Mouse (Mus musculus) 3134 (cell line): ENCODE measurements around the gene Anapc11.
A peak's percentile ranks its signal among the peaks of the same experiment; 100 is the strongest.

Source experiments
- DNase-seq: peaks from one replicate; pipeline ENCODE4 v3.0.0-alpha.2; 2011; ENCODE audit warnings: low spot score; ENCODE audit not compliant: insufficient read length; ENCODE audit errors: extremely low read depth

The Anapc11 gene

DNA sequence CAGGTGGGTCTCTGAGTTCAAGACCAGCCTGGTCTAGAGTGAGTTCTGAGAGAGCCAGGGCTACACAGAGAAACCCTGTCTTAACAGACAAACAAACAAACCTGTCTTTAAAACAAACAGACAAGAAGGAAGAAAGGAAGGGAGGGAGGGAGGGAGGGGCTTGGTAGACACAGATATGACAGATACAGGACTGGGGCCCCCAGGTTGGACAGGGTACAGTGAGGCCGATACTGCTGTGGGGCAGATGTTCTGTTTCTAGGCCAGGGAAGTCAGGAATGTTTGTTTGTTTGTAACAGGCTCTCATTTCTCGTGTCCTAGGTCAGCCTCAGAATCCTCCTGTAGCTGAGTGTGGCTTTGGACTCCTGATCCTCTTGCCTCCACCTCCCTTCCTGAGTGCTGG, 5.3 kb downstream of the Anapc11 start:
- no peak for DNase-seq

DNA sequence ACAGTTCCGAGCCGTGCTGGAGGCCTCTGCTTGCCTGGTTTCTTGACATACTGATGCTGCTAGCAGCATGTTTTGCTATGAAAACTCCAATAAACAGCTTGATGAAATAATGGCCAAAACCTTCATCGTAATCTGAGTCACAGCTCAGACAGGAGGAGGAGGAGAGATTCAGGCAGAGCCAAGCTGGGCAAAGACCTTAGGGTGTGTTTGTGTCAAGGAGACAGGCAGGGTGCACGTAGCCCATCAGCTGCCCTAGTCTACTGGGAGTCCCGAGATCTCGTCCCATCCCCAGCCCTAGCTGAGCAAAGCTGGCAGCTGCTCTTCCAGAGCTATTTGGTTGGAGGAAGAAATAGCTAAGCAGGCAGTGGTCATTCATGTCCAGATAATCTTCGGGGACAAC, 7.4 kb downstream of the Anapc11 start:
- no peak for DNase-seq

DNA sequence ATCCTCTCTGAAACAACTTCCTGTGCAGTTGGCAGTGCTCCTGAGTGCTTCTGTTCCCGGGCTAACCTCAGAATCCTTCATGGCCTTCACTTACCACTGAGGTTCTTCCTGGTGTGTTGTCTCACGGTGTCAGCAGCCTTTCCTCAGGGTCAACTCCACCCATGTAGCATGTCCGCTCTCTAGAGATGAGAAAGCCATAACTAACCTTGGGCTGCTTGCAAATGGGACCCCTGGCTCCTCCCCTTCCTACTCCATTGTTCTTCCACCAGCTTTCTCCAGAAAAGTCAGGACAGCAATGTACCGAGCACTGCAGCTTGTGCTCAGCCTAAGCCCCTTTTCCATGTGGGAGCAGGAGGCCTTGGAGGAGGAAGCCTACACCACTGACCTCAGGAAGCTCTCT, 8.5 kb downstream of the Anapc11 start:
- no peak for DNase-seq

DNA sequence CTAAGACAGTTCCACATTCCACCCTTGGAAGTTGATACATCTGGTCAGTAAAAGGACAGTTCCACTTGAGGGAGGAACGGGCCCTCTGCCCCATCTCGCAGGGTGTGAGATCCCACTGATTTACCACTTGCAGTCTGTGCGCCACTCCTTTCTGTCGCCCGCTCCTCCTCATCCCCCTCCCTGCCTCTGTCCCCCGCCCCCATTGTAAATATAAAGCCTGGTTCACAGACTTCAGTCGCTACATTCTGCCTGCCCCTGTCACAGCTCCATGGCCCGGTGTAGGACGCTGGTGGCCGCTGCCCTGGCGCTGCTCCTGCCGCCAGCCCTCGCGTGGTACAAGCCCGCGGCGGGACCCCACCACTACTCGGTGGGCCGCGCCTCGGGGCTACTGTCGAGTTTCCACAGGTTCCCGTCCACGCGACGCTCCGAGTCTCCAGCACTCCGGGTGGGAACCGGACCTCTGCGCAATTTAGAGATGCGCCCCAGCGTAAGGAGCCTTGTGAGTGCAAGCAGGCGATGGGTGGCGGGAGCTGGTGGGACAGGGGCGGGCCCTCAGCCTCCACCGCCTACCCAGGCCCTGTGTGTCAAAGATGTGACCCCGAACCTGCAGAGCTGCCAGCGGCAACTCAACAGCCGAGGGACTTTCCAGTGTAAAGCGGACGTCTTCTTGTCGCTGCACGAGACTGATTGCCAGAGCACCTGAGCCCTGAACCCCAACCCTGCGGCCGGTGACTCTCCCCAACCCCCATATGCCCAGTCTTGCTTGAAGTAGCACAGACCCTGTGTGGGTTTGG, 10.2 kb downstream of the Anapc11 start, which contains the start of gene Npb:
Npb (plus strand) TSS at position 237 of the 794 bp plus-strand sequence.
- DNase-seq = no peak

DNA sequence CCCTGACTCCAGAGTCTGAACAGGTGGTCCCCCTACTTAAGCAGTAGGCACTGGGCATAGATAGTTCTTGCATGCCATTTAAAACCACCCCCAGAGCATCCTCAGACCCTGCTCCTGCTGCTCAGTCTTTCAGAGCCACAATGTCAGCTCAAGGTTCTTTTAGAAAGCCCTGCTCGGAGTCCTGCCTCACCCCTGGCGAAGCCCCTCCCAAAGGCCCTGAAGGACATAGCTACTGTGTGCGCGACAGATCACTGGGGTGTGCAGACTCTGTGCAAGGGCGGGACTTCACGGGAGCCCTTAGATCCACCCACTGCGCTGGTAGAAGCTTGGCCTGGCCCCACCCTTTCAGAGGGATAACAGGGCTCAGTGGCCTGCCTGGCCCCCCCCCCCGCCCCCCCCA, 11.0 kb downstream of the Anapc11 start:
- DNase-seq = no peak

DNA sequence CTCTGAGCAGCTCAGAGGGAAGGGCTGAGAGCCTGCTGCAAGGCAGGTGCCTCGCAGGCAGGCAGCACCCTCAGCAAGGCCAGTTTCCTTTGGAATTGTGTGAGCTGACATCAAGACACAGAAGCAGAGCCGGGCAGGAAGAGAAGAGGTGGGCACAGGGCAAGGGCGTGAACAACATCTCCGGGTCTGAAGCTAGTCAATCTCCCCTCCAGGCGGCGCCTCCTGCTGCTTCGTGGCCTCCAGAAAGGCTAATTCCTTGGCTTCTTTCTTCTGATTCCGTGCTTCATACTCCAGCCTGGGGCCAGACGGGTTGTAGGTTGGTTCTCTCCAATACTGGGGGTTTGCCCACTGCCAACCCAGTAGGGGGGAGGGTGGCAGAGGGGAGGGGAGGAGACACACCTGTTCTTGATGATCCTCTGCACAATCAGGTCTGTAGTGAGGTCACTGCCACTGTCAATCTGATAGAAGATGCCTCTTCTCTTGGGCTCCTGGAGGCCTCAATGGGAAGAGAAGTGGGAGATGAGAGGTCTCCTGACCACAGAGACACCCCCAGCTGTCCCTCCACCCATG, 12.3 kb downstream of the Anapc11 start:
- no peak for DNase-seq

DNA sequence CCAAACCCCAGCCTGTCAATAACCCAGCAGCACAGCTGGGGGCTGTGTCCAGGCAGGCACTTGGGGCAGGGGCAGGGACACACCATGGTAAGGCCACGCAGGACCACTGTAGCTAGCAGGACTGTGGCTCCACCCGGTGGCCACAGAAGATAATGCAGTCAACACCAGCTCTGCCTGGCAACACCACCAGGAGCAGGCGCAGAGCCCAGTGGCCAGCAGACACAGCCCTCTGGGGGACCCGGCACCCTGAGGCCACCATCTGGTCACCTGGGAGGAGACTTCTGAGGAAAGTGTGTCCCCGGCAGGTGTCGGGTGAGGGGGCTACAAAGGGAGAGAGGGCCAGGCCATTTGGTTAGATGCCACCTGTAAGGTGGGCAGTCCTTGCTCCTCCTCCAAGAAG, 14.5 kb downstream of the Anapc11 start:
- no peak for DNase-seq

DNA sequence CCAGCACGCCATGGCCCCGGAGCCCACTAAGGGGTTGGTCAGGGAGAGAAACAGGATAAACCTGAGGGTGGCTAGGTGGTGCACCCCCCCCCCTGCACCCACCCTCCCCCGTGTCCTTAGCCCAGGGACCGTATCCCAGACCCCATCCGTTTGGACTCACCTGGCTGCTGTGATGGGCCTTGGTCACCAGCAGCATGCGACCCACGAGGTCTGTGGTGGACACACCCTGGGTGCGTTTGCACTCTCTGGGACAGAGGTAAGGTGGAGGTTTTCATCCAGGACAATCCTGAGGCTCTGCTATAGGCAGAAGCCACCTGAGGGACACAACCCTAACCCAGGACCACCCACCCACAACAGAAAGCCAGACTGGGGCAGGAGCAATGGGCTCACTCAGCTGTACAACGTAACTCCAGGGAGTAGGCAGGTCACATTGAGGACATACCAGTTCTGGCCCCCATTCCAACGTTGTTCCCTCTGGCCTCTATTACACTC, 15.3 kb downstream of the Anapc11 start:
- no peak for DNase-seq

DNA sequence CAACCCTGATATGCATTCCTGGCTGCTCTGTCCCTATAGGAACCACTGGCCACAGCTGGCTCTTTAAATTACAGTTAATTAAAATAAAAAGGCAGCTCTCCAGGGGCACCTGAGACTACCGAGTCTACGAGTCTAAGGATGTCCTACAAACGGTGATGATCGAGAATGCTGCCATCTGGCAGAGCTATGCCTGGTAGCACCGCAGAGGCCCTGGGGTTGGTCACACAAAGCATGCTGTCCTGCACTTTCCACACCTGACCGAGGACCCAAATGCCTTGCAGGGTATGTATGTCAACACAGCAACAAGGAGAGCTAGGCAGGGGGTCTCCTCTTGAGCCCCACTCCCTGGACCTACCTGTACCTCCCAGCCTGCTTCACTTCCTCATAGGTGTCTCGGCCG, 15.8 kb downstream of the Anapc11 start:
- DNase-seq = no peak

DNA sequence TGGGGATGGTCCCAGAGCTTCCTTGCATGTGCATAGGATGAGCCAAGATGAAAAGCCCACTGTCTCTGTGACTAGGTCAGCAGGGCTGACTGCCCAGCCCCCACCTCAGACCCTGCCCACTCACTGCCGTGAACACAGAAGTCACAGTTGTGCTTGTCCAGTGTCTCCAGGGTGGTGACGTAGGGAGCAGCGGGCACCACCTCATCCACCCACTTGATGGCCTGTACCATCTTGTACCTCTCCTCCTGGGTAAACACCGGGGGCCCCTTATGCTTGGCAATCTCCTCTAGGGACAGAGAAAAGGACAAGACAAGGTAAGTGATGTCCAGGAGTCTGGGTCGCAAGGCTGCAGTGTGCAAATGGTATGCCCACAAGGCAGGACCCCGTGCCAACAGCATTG, 16.9 kb downstream of the Anapc11 start:
- no peak for DNase-seq

DNA sequence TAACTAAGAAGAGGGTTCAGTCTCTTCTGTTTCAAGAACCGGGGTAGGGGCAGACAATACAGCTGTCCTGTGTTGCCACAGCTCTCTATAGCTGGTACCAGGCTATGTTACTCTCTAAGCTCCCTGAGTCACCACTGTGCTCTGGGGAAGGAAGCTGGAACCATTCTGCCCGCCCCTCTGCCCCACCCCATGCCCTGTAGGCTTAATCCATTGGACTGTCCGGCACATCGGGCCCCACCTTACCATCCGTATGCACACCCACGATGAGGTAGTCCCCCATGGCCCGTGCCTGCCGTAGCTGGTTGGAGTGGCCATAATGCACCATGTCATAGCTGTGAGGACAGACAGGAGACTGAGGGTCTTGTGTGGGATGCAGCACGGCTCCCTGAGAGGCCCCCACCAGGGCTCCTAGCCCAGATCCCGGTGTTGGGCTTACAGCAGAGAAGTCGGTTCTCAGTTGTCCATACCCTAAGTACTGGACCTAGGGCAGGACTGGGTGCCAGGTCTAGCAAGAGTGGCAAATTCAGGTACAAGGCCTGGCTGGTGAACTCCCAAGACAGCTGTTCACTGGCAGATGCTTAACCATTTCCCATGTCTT, 17.5 kb downstream of the Anapc11 start:
- peak; percentile 77 for DNase-seq

DNA sequence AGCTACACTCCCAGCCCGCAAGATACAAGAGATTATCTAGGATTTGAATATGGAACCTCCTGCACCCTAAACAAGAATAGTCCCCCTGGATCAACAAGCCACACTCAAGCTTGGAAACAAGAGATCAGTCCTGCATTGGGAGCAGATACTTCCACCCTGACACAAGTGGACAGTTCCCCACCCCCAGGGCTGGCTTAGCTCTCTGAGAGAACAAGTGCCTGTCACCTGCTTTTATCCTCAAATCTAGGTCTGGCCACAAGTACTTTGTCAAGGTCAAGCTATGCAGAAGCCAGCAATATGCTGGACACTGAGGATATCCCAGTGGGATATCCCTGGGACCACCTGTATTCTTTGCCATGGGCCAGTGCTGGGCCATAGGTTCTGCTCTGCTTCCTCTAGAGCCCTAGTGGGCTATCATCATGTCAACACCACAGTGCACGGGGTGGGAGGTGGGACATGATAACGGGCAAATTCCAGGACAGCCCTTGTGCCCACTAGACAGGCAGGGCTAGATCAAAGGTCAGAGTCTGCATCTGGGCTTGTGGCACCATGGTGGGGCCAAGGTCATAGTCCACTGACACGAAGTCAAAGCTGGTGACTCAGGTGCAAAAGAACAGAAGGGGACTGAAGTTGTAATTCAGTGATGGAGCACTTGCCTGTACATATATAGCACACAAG, 18.5 kb downstream of the Anapc11 start:
- no peak for DNase-seq

DNA sequence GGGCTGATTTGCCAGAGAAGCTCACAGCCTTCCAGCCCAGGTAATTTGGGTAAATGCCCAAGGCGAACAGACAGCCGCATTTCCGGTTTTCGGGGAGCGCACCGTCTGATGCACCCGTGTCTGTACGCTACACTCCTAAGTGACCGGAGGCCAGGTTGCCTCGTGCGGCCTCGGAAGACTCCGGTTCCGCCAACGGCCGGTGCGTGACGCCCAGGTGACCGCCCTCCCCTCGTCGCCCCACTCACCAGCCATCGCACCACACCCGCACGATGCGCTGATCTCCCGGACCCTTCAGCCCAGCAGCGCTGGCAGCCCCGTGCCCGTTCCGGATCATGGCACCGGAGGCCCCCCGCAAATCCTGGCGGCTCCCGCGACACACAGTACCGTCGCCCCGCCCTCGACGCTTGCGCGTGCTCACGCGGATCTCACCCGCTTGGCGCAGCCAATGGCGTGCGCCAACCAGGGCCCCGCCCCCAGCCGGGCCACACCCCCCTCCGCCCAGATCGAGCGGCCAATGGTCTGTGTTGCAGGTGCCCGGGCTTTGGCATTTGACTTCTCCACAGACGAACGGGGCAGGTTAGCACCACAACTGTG, 19.4 kb downstream of the Anapc11 start, which contains the start of gene Pcyt2:
Pcyt2 (minus strand) TSS at position 418 of the 594 bp plus-strand sequence.
- DNase-seq = peak; percentile 96

DNA sequence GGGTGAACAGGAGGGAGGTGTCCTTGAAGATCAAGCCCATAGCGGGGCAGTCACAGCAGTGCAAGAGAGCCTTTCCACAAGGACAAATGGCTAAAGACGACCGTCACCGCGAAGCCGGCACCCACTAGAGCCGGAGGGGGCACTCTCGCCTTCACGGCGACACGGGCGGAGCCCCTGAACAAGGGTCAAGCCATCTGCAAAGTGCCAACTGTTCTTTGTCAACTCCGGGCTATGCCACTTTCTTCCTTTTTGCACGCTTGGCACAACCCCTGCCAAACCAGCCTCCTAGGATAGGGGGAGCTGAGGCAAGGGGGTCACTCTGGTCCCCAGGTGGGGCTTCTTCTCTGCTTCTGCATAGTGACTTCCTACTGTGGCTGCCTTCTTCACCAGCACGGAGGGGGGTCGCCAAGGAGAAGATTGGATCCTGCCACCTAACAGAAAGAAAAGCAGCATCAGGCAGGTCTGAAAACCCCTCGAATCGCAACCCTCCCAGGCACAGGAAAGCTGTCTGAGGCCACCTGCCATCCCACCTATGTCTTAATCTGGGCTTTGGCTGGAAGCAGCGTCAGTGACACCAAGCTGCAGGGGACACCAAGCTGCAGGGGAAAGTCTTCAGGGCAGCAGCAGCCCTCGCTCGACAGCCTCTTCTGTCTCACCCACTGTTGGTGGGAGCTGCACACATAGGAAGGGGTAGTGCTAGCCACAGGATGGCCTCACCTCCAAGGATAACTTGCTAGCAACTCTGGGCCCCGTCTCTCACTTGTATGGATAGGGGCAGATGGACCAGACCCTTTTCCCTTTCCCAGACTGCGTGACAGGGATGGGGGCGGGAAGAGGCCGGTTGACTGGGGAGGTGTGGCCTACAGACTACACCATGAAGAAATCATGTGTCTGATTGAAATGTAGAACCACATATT, 20.7 kb downstream of the Anapc11 start:
- no peak for DNase-seq

DNA sequence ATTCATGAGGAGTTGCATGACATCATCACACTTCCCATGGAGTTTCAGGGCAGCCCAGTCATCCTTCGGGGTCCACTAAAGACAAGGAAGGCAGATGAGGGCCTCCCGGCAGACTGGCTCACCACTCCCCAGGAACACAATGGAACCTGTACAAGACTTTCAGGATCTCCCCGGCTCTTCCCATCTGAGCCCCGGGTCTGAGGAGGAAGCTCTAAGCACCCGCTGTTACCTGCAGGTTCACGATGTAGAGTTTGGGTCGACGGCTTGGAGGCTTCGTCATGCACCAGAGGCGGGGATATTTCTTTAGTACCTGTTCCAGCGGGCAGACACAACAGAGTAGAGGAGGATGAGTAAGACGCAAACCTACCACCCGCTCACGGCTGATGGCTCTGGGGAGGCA, 22.0 kb downstream of the Anapc11 start:
- no peak for DNase-seq

DNA sequence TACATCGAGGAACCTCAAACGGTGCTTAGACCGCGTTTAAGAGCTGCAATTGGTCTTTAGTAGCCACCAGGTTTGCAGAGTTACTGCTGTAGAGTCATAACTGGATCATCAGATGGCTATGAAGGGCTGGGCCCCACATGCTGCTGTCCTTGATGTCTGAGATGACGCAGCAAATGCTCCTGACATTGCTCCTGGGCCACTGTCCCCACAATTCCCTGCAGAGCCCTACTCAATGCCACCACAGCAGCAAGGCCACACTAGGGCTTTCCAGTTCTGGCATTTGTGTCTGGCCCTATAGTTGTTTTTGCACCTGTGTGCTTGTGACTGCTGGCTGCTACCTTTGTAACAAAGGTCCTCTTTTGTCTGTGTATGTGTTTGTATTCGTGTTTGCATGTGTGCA, 24.6 kb downstream of the Anapc11 start:
- no peak for DNase-seq

DNA sequence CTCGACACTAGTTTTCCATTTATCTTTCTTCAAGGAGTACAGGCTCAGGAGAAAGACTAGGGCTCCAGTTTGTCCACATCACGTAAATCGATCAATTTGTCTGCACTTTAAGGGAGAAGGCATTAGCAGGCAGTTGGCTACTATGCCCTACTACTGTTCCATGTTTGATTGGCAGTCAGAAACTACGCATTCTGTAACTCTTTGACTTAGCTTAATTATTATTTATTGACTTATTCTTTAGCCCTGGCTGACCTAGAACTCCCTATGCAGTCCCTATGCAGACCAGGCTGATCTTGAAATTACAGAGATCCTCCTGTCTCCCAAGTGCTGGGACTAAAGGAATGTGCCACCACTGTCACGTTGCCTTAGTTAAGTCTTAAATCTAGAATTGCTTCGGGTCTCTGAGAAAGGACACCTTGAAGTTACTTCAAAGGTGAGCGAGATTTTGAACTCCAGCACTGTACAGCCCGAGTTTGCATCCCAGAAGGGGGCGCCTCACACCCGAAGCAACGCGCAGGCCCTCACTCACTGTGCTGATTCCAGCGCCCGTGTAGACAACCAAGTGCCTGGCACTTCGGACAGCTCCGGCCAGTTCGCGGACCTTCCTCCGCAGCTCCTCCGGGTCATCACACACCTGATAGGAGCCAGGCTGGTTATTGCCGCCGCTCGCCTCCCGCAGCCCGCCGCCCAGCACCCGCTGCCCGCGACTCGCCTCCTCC, 25.9 kb downstream of the Anapc11 start:
- no peak for DNase-seq

DNA sequence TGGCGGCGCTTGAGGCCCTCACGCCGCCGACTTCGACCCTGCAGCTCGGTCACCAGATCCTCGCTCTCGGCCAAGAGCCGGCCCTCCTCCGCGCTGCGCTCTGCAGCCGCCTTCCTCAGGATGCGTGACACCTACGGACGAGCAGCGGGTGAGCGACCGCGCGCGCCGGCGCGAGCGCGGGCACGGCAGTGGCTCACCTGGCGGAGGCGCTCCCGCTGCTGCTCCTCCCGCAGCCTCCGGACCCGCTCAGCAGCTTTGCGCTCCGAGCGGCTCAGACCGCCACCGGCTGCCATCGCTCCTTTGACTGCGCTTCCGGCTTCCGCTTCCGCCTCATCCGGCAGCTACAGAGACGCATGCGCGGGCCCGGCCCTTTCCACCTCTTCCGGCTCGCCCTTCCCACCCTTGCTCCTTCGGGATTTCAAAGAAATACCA, 26.5 kb downstream of the Anapc11 start:
- DNase-seq = peak; percentile 80

DNA sequence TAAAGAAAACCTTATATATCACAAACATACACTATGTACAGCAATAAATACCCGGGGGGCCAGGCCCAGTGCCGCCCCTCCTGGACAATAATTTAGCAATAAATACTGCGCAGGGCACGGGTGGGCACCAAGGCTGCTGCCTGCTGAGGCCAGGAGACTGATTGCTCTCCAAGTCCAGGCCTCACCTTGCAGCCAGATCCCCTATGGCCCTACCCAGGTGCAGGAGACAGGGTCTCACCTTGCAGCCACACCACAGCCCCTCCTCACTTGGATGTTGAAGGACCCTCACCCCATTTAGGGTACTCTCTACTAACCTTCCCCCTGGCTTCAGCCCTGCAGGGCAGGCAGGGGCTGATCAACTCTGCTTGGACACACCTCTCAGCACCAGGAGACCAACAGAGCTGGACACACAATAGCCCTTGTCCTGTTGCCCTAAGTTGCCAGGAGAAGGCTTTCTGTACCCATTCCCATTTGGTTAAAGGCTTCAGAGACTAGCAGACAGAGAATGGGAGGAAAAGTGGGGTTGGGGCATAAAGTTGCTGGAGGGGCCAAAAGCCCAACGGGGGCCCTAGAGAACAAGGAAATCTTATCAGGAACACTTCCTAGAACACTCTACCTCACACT, 27.0 kb downstream of the Anapc11 start, which contains the start of gene Sirt7:
Sirt7 (minus strand) TSS at position 89 of the 624 bp plus-strand sequence.
- DNase-seq = no peak
